In genomic region chr13:107601132-107601439, GRCm38 (mm10) we compare ENCODE assay signal across 9 mouse cellular contexts.
DNase-seq lines count a peak whose midpoint lies in the region; ATAC-seq and TF ChIP-seq lines count a peak whose summit lies in the region.
"Had no signal": no experiment of that assay in that cellular context is flagged by ENCODE, and none has a peak within 500 bp of the region (broad histone marks: within the 10 kb centered on the region; RNA-seq: fewer than 3 reads in every experiment).

No protein-coding gene starts in this region.

- H3K27ac ChIP-seq in liver, embryonic 12.5 days: no peak overlapping the region
- H3K27ac ChIP-seq in embryonic facial prominence, embryonic 11.5 days (replicated peaks; ENCODE audit: low read depth, low read length): no peak overlapping the region
- no peak overlapping the region for H3K27ac ChIP-seq in hindbrain, embryonic 15.5 days (replicated peaks)
- H3K27ac ChIP-seq in midbrain, postnatal 0 days (ENCODE audit: low read depth, low read length): no peak overlapping the region
- H3K27ac ChIP-seq: left cerebral cortex, adult 2 months had no signal

- peaks cover 19% of the 10 kb centered on the region; the same call in 1 of the 2 replicates for H3K4me1 ChIP-seq in liver, embryonic 12.5 days
- no peaks in the 10 kb centered on the region for H3K4me1 ChIP-seq in embryonic facial prominence, embryonic 11.5 days (ENCODE audit: control insufficient read depth, insufficient read depth, low read length)
- peaks cover 16% of the 10 kb centered on the region for H3K4me1 ChIP-seq in hindbrain, embryonic 15.5 days (replicated peaks)
- no peaks in the 10 kb centered on the region for H3K4me1 ChIP-seq in midbrain, postnatal 0 days (ENCODE audit: insufficient read depth, low read length)

- WGBS in liver, embryonic 12.5 days (ENCODE audit: insufficient replicate concordance): 60% methylated on average over 4 of the region's 4 CpGs
- WGBS in embryonic facial prominence, embryonic 11.5 days: 90% methylated on average over 4 of the region's 4 CpGs
- 90% methylated on average over 4 of the region's 4 CpGs for WGBS in hindbrain, embryonic 15.5 days
- WGBS in midbrain, postnatal 0 days: 91% methylated on average over 4 of the region's 4 CpGs

- no peaks in the 10 kb centered on the region for H3K9me3 ChIP-seq in liver, embryonic 12.5 days (replicated peaks)
- H3K9me3 ChIP-seq in embryonic facial prominence, embryonic 11.5 days (replicated peaks; ENCODE audit: control insufficient read depth, low read length): no peaks in the 10 kb centered on the region; the same call in 1 of the 2 replicates
- no peaks in the 10 kb centered on the region for H3K9me3 ChIP-seq in hindbrain, embryonic 15.5 days
- H3K9me3 ChIP-seq in midbrain, postnatal 0 days (ENCODE audit: low read length): no peaks in the 10 kb centered on the region

- intact Hi-C loops in left cerebral cortex, postnatal 10 days (cut with DNase I): no loop called here

- ATAC-seq in liver, embryonic 12.5 days: no peak
- ATAC-seq in embryonic facial prominence, embryonic 11.5 days (replicated peaks; ENCODE audit: insufficient number of reproducible peaks, low FRiP score, low TSS enrichment, low read depth): 0 out of 2 replicates have a peak, but pooled peaks have one; percentile 12
- 0 out of 2 replicates have a peak, but pooled peaks have one; percentile 24 for ATAC-seq in hindbrain, embryonic 15.5 days (ENCODE audit: low FRiP score, low read depth)
- ATAC-seq in midbrain, postnatal 0 days (ENCODE audit: low FRiP score): peak; percentile 10; the same call in 1 of the 2 replicates

- DNase-seq in liver: no peak
- DNase-seq in embryonic facial prominence, embryonic 11.5 days (ENCODE audit: low spot score): no peak
- DNase-seq in midbrain, postnatal 0 days (ENCODE audit: low spot score): no peak
- DNase-seq in left cerebral cortex, postnatal 10 days (ENCODE audit: extremely low spot score in 1 of 2, low spot score in 2 of 2): no peak
- DNase-seq in gastrocnemius, postnatal 4 days (ENCODE audit: low spot score in 2 of 2): no peak

- no peaks in the 10 kb centered on the region for H3K36me3 ChIP-seq in liver, embryonic 12.5 days
- no peaks in the 10 kb centered on the region for H3K36me3 ChIP-seq in embryonic facial prominence, embryonic 11.5 days (replicated peaks; ENCODE audit: control insufficient read depth, insufficient read depth, low read depth, low read length)
- H3K36me3 ChIP-seq in hindbrain, embryonic 15.5 days: no peaks in the 10 kb centered on the region
- no peaks in the 10 kb centered on the region for H3K36me3 ChIP-seq in midbrain, postnatal 0 days (ENCODE audit: insufficient read depth, low read length)

- no peak overlapping the region for H3K4me3 ChIP-seq in liver, embryonic 12.5 days
- H3K4me3 ChIP-seq in embryonic facial prominence, embryonic 11.5 days (ENCODE audit: low read depth, low read length): no peak overlapping the region
- no peak overlapping the region for H3K4me3 ChIP-seq in hindbrain, embryonic 15.5 days
- H3K4me3 ChIP-seq in midbrain, postnatal 0 days (ENCODE audit: low read depth, low read length): no peak overlapping the region
- H3K4me3 ChIP-seq: erythroblast, embryonic 14.5 days; left cerebral cortex, adult 2 months had no signal

- H3K9ac ChIP-seq in liver, embryonic 12.5 days: no peak overlapping the region
- no peak overlapping the region for H3K9ac ChIP-seq in embryonic facial prominence, embryonic 11.5 days (replicated peaks; ENCODE audit: low read length)
- H3K9ac ChIP-seq in hindbrain, embryonic 15.5 days: no peak overlapping the region
- no peak overlapping the region for H3K9ac ChIP-seq in midbrain, postnatal 0 days (replicated peaks; ENCODE audit: low read length, poor library complexity, severe bottlenecking)

- TF ChIP-seq CTCF in midbrain, postnatal 0 days (IDR thresholded peaks at IDR 0.05): no peak

- H3K4me2 ChIP-seq in liver, embryonic 12.5 days: peak overlapping the region; percentile 40; the same call in 1 of the 2 replicates
- no peak overlapping the region for H3K4me2 ChIP-seq in embryonic facial prominence, embryonic 11.5 days (ENCODE audit: low read depth, low read length)
- peak overlapping the region; percentile 26 for H3K4me2 ChIP-seq in hindbrain, embryonic 15.5 days
- H3K4me2 ChIP-seq in midbrain, postnatal 0 days (ENCODE audit: low read depth, low read length, poor library complexity, severe bottlenecking): no peak overlapping the region

- H3K27me3 ChIP-seq in liver, embryonic 12.5 days (replicated peaks): no peaks in the 10 kb centered on the region; the same call in 1 of the 2 replicates
- no peaks in the 10 kb centered on the region for H3K27me3 ChIP-seq in embryonic facial prominence, embryonic 11.5 days (ENCODE audit: control insufficient read depth, insufficient read depth, low read length)
- no peaks in the 10 kb centered on the region for H3K27me3 ChIP-seq in hindbrain, embryonic 15.5 days
- H3K27me3 ChIP-seq in midbrain, postnatal 0 days (ENCODE audit: insufficient read depth, low read length): no peaks in the 10 kb centered on the region

Comparison
In these comparisons a context has a peak if more than half of its experiments do, and no peak if none do; other contexts are left out.
1. H3K4me2 ChIP-seq: peak in liver, embryonic 12.5 days (single experiment) and hindbrain, embryonic 15.5 days (single experiment); none in embryonic facial prominence, embryonic 11.5 days (single experiment) and midbrain, postnatal 0 days (single experiment).